Mouse (Mus musculus): Measurements from ENCODE around the gene Ccdc71. TPM values are rescaled to one million over a fixed set of nuclear protein-coding genes. Genes with fewer than 3 reads are reported as not detected.

Ccdc71 gene
- total RNA-seq, 2 experiments from 2014 or later = 13.2 to 19.6 TPM

Other genes with a start within 250 kb of the Ccdc71 start
- 10.2 and 12.9 TPM in 2 replicates for gene Dag1, start 196.6 kb upstream of the Ccdc71 start, total RNA-seq (2014; fragmentation: Nextera tagmentation)
- gene Dag1, start 196.6 kb upstream of the Ccdc71 start, total RNA-seq (2017) = 4.6 and 5.1 TPM in 2 replicates
- gene Nicn1, start 170.1 kb upstream of the Ccdc71 start, total RNA-seq (2014; fragmentation: Nextera tagmentation) = 3.1 and 5.0 TPM in 2 replicates
- gene Nicn1, start 170.1 kb upstream of the Ccdc71 start, total RNA-seq (2017) = 1.4 TPM in 1 of 2 replicates, not detected in the other
- 0.28 TPM in 1 of 2 replicates, not detected in the other for gene Amt, start 163.7 kb upstream of the Ccdc71 start, total RNA-seq (2014; fragmentation: Nextera tagmentation)
- gene Amt, start 163.7 kb upstream of the Ccdc71 start, total RNA-seq (2017) = 0.23 TPM in 1 of 2 replicates, not detected in the other
- gene Rhoa, start 154.4 kb upstream of the Ccdc71 start, total RNA-seq (2014; fragmentation: Nextera tagmentation) = 148 and 275 TPM in 2 replicates
- 249 and 303 TPM in 2 replicates for gene Rhoa, start 154.4 kb upstream of the Ccdc71 start, total RNA-seq (2017)
- 2.8 and 8.2 TPM in 2 replicates for gene Tcta, start 154.4 kb upstream of the Ccdc71 start, total RNA-seq (2014; fragmentation: Nextera tagmentation)
- 1.4 and 4.3 TPM in 2 replicates for gene Tcta, start 154.4 kb upstream of the Ccdc71 start, total RNA-seq (2017)
- 1,807 and 1,840 TPM in 2 replicates for gene Gpx1, start 121.6 kb upstream of the Ccdc71 start, total RNA-seq (2014; fragmentation: Nextera tagmentation)
- gene Gpx1, start 121.6 kb upstream of the Ccdc71 start, total RNA-seq (2017) = 887 and 925 TPM in 2 replicates
- 131 and 136 TPM in 2 replicates for gene Usp4, start 112.7 kb upstream of the Ccdc71 start, total RNA-seq (2014; fragmentation: Nextera tagmentation)
- 62.4 and 84.2 TPM in 2 replicates for gene Usp4, start 112.7 kb upstream of the Ccdc71 start, total RNA-seq (2017)
- gene 1700102P08Rik, start 67.7 kb upstream of the Ccdc71 start, total RNA-seq (2014; fragmentation: Nextera tagmentation) = 0.52 and 1.7 TPM in 2 replicates
- gene 1700102P08Rik, start 67.7 kb upstream of the Ccdc71 start, total RNA-seq (2017) = 4.3 TPM in 1 of 2 replicates, not detected in the other
- not detected in 2 replicates for gene Ccdc36, start 32.0 kb upstream of the Ccdc71 start, total RNA-seq (2014; fragmentation: Nextera tagmentation)
- not detected in 2 replicates for gene Ccdc36, start 32.0 kb upstream of the Ccdc71 start, total RNA-seq (2017)
- not detected in 2 replicates for gene BC048562, start 24.0 kb upstream of the Ccdc71 start, total RNA-seq (2014; fragmentation: Nextera tagmentation)
- not detected in 2 replicates for gene BC048562, start 24.0 kb upstream of the Ccdc71 start, total RNA-seq (2017)
- gene Klhdc8b, start 1.1 kb downstream of the Ccdc71 start, total RNA-seq (2014; fragmentation: Nextera tagmentation) = 8.0 and 29.6 TPM in 2 replicates
- gene Klhdc8b, start 1.1 kb downstream of the Ccdc71 start, total RNA-seq (2017) = 6.2 and 21.7 TPM in 2 replicates
- not detected in 2 replicates for gene Lamb2, start 19.2 kb downstream of the Ccdc71 start, total RNA-seq (2014; fragmentation: Nextera tagmentation)
- 0.66 TPM in 1 of 2 replicates, not detected in the other for gene Lamb2, start 19.2 kb downstream of the Ccdc71 start, total RNA-seq (2017)
- gene Usp19, start 30.1 kb downstream of the Ccdc71 start, total RNA-seq (2014; fragmentation: Nextera tagmentation) = 127 and 134 TPM in 2 replicates
- 37.8 and 51.0 TPM in 2 replicates for gene Usp19, start 30.1 kb downstream of the Ccdc71 start, total RNA-seq (2017)
- 356 and 390 TPM in 2 replicates for gene Qars, start 47.2 kb downstream of the Ccdc71 start, total RNA-seq (2014; fragmentation: Nextera tagmentation)
- 235 and 321 TPM in 2 replicates for gene Qars, start 47.2 kb downstream of the Ccdc71 start, total RNA-seq (2017)
- gene Qrich1, start 56.3 kb downstream of the Ccdc71 start, total RNA-seq (2014; fragmentation: Nextera tagmentation) = 115 and 171 TPM in 2 replicates
- 146 and 150 TPM in 2 replicates for gene Qrich1, start 56.3 kb downstream of the Ccdc71 start, total RNA-seq (2017)
- 430 and 507 TPM in 2 replicates for gene Impdh2, start 99.8 kb downstream of the Ccdc71 start, total RNA-seq (2014; fragmentation: Nextera tagmentation)
- gene Impdh2, start 99.8 kb downstream of the Ccdc71 start, total RNA-seq (2017) = 413 and 539 TPM in 2 replicates
- gene Ndufaf3, start 106.9 kb downstream of the Ccdc71 start, total RNA-seq (2014; fragmentation: Nextera tagmentation) = 21.9 and 31.1 TPM in 2 replicates
- gene Ndufaf3, start 106.9 kb downstream of the Ccdc71 start, total RNA-seq (2017) = 14.1 and 28.7 TPM in 2 replicates
- gene Dalrd3, start 109.4 kb downstream of the Ccdc71 start, total RNA-seq (2014; fragmentation: Nextera tagmentation) = 119 and 182 TPM in 2 replicates
- gene Dalrd3, start 109.4 kb downstream of the Ccdc71 start, total RNA-seq (2017) = 27.5 and 61.0 TPM in 2 replicates
- 33.2 and 34.7 TPM in 2 replicates for gene Wdr6, start 118.2 kb downstream of the Ccdc71 start, total RNA-seq (2014; fragmentation: Nextera tagmentation)
- gene Wdr6, start 118.2 kb downstream of the Ccdc71 start, total RNA-seq (2017) = 25.8 and 26.8 TPM in 2 replicates
- 2.6 and 3.2 TPM in 2 replicates for gene P4htm, start 137.1 kb downstream of the Ccdc71 start, total RNA-seq (2014; fragmentation: Nextera tagmentation)
- 1.5 TPM in 1 of 2 replicates, not detected in the other for gene P4htm, start 137.1 kb downstream of the Ccdc71 start, total RNA-seq (2017)
- gene Arih2, start 188.9 kb downstream of the Ccdc71 start, total RNA-seq (2014; fragmentation: Nextera tagmentation) = 38.8 and 59.3 TPM in 2 replicates
- gene Arih2, start 188.9 kb downstream of the Ccdc71 start, total RNA-seq (2017) = 61.5 and 65.1 TPM in 2 replicates
- 15.2 and 16.4 TPM in 2 replicates for gene Slc25a20, start 201.6 kb downstream of the Ccdc71 start, total RNA-seq (2014; fragmentation: Nextera tagmentation)
- 23.4 and 29.7 TPM in 2 replicates for gene Slc25a20, start 201.6 kb downstream of the Ccdc71 start, total RNA-seq (2017)
- gene Prkar2a, start 228.8 kb downstream of the Ccdc71 start, total RNA-seq (2014; fragmentation: Nextera tagmentation) = 15.7 and 19.3 TPM in 2 replicates
- gene Prkar2a, start 228.8 kb downstream of the Ccdc71 start, total RNA-seq (2017) = 15.8 and 26.9 TPM in 2 replicates

All from megakaryocyte-erythroid progenitor cell, adult 5-6 weeks (primary cell).